Mouse (Mus musculus) kidney, postnatal 36 days (tissue): ENCODE measurements around the gene Ipp.

Source experiments
- DNase-seq, 2 experiments: peaks; one replicate each; pipeline ENCODE4 v3.0.0; 2021 to 2022; ENCODE audit warnings: mixed read lengths in 2 of 2

Gene Ipp

GRCm38 (mm10) chr4:116507425-116508218 lies at the start of gene Ipp:
Ipp (plus strand) TSS chr4:116507549.
- DNase-seq: peak; percentile 97 to 99

GRCm38 (mm10) chr4:116461943-116462342 lies 45.4 kb upstream of the Ipp start:
- no peak for DNase-seq

GRCm38 (mm10) chr4:116463231-116464125 lies 43.9 kb upstream of the Ipp start:
- DNase-seq: peak in 1 of 2 experiments; percentile 61

GRCm38 (mm10) chr4:116464126-116464981 lies 43.0 kb upstream of the Ipp start, which contains the start of gene Mast2:
Mast2 (minus strand) TSS chr4:116464183.
- DNase-seq: peak; percentile 86 to 94

- DNase-seq: no peak
Measured at GRCm38 (mm10) chr4:116481322-116481721, 26.0 kb upstream of the Ipp start.

GRCm38 (mm10) chr4:116483476-116483875 lies 23.9 kb upstream of the Ipp start:
- no peak for DNase-seq

GRCm38 (mm10) chr4:116491119-116491536 lies 16.2 kb upstream of the Ipp start:
- DNase-seq: peak; percentile 31 to 53

GRCm38 (mm10) chr4:116491886-116492285 lies 15.5 kb upstream of the Ipp start:
- no peak for DNase-seq

GRCm38 (mm10) chr4:116492460-116492859 lies 14.9 kb upstream of the Ipp start:
- DNase-seq: peak in 1 of 2 experiments; percentile 8

- peak in 1 of 2 experiments; percentile 2 for DNase-seq
Measured at GRCm38 (mm10) chr4:116493646-116494045, 13.7 kb upstream of the Ipp start.

- DNase-seq: peak; percentile 43 to 61
Measured at GRCm38 (mm10) chr4:116499978-116500377, 7.4 kb upstream of the Ipp start.

- peak in 1 of 2 experiments; percentile 20 for DNase-seq
Measured at GRCm38 (mm10) chr4:116506886-116507424, 394 bp upstream of the Ipp start.

- no peak for DNase-seq
Measured at GRCm38 (mm10) chr4:116531109-116531508, 23.8 kb downstream of the Ipp start.

GRCm38 (mm10) chr4:116536351-116536750 lies 29.0 kb downstream of the Ipp start:
- DNase-seq: no peak

- DNase-seq: no peak
Measured at GRCm38 (mm10) chr4:116537737-116538136, 30.4 kb downstream of the Ipp start.

GRCm38 (mm10) chr4:116550432-116550831 lies 43.1 kb downstream of the Ipp start:
- DNase-seq: no peak

GRCm38 (mm10) chr4:116553035-116553434 lies 45.7 kb downstream of the Ipp start:
- DNase-seq: no peak

- peak; percentile 85 to 88 for DNase-seq
Measured at GRCm38 (mm10) chr4:116555413-116556300, 48.3 kb downstream of the Ipp start, which contains the start of gene Tmem69. Tmem69 (minus strand) TSS chr4:116555936.

GRCm38 (mm10) chr4:116556561-116557305 lies 49.4 kb downstream of the Ipp start:
- DNase-seq: peak; percentile 96
